Mouse (Mus musculus): ENCODE measurements at regions not wholly inside any gene's neighbourhood (a gene's known extent, or its start where the extent isn't known, plus 50 kb on each side); places are given as distances from the start of the nearest gene placed in this dataset.

DNA sequence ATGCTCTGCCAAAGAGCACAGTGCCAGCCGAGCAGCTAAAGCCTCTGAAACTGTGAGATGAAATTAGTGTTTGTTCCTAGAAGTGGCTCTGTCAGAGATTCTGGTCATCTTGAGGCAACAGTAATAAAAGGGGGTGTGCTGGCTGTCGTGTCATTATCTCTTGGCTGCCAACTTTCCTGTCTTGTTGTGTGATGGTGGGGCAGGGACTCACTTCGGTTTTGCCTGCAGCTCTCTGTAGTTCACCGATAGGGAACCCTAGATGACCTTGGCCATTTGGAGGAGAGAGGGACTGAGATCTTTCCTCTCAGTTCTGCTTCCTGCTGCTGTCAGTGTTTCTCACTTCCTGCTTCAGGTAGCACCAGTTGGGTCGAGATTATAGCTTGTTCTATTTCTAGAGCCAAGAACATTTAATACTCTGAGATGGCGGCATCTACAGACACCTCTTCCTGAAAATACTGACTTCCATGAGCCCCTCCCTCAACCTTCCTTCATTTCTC is 159.8 kb upstream of the Kbtbd8 start:
- DNase-seq (ENCODE audit: low spot score): no peak

DNA sequence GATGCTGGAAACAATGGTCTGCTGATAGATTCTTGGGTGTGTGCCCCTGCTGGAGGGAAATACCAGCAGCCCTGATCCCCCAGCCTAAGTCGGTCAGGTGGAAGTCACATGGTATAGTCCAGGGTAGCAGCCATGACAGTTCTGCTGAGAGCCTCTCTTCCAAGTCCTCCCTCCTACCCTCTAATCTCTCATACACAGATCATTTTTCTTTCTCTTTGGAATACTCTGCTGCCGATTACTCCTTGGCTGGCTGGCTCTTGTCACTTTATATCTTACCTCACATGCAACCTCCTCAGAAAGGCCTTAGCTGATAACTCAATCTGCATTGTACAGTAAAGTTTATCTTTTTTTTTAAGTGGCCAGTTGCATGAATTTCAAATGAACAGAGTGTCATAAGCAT is 162.5 kb upstream of the Kbtbd8 start:
- DNase-seq (ENCODE audit: low spot score): peak; percentile 7

DNA sequence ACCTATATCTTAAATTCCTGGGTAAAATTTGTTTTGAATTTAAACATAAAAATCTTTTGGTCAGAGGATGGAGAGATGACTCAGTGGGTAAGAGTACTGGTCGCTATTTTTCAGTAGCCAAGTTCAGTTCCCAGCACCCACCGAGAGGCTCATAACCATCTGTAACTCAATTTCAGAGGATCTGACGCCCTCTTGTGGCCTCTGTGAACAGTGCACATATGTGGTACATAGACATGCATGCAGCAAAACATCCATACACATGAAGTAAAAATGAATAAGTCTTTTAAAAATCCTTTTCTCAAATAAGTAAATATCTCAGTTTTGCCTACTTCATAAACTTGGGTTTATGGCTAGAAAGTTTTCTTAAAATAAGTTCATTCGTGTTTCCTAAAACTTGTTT is 163.4 kb upstream of the Kbtbd8 start:
- no peak for DNase-seq (ENCODE audit: low spot score)

DNA sequence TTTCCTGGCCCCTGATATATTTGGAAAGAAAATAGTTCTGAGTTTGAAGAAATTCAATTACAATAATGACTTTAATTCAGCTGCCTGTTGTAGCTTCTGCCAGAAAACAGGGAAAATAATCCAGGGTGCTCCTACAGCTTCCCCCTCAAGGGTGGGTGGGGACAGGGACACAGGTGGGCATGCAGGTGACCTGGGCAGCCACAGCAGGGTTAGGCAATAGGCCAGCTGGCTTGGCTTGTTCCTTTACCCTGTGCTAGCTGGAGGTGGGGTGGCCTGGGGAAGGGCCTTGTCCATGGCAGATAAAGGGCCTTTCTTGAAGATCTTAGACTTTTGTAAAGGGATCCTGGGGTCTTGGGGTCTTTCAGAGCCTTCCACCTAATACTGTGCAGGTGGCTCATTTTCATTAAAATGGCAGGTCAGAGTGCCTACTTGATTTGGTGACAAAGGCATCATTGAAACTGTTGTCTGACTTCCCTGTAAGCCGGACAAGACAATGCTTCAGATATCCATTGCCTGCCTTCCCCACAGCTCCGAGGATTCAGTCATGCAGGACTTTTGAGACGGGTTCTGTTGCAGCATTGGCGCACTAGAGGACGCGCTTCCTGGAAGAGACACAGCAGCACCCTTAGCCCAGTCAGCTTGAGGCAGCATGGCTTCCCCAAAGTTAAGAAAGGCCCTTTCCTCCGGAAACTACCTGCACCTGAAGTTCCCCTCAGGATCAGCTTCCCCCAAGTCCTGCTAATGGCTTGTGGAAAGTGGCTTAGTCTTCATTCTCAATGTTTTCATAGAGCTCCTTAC is 164.9 kb upstream of the Kbtbd8 start:
- DNase-seq (ENCODE audit: low spot score): no peak

DNA sequence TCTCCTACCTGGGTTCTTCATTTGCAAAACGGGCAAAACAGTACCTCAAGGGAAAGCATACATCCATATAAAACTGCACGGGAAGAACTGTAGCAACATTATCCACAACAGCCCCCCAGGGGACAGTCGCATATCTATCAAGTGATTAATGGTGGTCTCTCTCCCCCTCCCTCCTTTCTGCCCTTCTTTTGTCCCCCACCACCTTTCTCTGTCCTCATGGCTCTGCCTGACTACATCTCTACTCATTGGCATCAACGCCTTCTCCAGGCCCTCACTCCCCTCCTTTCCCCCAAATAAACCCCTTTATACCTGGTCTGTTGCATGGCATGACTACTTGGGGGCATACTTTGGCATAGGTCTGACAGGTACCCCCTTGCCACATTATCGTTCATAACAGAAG is 166.1 kb upstream of the Kbtbd8 start:
- DNase-seq (ENCODE audit: low spot score): no peak

DNA sequence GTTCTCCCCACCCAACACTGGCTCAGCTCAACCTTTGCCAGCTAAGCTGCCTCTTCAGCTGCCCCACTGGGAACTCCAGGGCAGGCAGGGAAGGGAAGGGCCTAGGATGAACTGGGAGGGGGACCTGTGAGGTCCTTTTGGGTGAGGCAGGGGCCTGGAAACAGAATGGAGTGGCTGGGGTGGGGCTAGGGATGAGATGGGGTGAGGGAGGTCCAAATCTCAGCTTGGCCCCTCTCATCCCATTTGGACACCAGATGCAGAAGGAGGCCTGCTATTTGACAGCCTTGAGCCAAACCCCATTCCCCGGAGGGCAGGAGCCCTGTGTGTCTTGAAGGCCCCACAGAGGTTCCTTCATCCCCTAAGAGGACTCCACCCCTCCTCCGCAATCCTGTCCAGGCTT is 166.7 kb upstream of the Kbtbd8 start:
- DNase-seq (ENCODE audit: low spot score): no peak

DNA sequence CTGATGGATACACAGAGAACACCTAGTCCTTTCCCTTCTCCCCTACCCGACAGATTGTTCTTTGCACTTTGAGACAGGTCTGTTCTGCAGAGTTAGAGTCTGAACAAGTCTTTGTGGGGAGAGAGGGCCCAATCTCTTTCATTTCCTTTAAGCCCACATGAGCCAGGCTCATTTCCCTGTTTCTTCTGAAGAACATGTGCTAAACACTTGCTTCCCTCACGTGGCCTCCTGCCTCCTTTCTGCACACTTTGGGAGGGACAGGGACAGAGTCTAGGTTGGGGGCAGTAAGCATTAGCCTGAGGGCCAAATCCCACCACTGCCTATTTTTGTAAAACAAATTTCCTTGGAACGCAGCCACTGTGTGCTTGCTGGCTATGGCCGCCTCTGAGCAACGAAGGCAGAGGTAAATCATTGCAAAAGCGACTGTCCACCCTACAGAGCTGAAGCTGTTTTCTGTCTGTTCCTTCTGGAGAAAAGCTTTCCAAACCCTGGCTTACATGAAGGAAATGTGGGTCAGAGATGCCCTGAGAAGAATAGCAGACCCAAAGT is 170.6 kb upstream of the Kbtbd8 start:
- no peak for DNase-seq (ENCODE audit: low spot score)

DNA sequence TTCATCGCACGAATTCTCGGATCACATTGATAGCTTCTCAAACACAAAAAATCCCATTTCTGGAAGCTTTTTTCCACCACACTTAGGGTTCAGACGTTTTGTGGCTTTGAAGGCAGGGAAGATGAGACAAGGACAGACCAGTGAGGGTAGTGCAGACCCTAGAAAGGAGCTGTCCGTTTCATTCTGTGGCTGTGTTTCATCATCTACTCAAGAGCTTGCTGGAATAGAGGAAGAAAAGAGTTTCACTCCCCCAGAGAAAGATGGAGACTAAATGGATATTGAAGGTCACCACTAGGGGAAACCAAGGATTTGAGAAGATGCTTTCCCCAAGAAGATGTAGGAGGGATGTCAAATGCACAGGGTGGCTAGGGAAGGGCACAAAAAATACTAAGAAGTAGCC is 171.3 kb upstream of the Kbtbd8 start:
- no peak for DNase-seq (ENCODE audit: low spot score)

DNA sequence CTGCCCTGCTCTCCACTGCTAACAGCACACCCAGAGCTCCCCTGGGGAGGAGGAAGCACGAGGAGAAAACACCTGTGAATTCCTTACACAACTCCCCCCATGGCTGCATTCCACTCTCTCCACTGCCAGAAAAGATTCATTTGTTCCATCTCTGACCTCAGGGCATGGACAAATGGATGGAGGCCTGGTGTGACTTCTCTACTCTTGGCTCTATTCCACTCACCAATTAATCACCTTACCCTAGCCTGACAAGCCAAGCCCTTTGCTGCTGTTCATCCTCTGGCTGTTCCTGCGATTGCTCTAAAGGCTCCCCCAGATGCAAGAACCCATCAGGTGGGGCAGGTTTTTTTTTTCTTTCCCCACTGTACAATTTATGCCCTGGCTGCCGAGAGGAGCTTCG is 172.8 kb upstream of the Kbtbd8 start:
- no peak for DNase-seq (ENCODE audit: low spot score)

DNA sequence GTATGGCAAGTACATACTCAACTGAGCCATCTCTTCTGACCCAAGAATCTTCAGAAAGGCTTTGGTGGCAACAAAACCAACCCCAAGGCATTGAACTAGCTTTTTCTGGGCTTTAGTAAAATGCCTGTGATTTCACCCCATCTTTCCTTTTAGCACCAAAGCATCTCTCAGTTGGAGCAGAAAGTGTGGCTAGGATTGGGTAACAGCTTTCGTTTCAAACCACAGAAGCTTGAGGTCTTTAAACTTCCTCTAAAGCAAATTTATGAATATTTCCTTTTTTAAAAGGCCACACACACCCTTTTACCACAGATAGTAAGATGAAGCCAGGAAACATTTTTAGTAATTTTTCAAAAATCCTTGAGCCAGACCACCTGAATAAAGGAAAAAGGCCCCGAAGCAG is 178.1 kb upstream of the Kbtbd8 start:
- no peak for DNase-seq (ENCODE audit: low spot score)

DNA sequence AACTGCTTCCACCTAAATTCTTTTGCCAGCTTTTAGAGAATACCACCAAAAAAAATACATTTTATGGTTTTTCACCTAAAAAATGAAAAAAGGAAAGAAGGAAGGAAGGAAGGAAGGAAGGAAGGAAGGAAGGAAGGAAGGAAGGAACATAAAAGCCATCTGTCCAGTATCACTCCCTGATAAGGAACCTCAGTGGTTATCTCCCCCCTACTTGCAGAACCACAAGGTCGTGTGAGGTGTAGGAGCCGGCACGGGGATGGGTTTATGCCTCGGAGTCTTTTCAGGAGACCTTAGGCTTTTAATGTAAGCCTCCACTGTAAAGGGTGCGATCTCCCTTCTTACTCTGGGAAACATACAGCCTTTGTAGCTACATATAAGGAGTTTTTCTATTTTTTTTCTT is 180.8 kb upstream of the Kbtbd8 start:
- no peak for DNase-seq (ENCODE audit: low spot score)

DNA sequence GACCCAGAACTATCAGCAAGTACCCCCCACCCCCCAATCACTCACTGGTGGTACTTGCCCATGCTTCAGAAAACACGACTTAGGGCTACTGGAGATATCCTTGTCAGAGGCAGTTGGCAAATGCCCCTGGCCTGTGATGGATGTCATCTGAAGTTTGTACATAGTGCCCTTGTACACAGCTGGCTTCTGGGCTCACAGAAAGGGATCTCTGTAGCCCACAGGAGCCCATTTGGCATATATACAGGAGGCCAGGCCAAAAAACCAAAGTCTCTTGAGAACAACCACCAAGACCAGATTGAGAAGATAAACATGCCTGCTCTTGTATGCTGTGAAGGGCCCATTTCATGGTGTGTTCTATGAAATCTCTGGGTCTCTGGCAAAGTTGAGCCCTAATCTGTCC is 181.3 kb upstream of the Kbtbd8 start:
- no peak for DNase-seq (ENCODE audit: low spot score)

DNA sequence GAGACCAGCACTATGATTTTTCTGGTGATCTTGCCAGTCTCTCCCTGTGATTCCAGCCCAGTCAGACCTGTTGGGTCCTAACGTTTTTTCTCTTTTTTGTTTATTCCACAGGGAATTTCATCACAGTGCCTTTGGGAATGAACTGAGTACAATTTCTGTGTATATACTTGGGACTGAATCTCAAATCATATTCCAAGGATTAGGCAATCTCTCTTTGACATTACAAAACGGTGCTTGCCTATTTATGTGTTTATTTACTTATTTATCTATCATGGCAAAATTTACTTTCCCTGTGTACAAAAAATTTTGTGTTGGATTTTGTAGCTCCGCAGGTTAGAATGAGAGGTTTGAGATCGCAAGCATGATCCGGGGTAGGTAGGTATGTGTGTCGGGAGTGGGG is 189.2 kb upstream of the Kbtbd8 start:
- no peak for DNase-seq (ENCODE audit: low spot score)

DNA sequence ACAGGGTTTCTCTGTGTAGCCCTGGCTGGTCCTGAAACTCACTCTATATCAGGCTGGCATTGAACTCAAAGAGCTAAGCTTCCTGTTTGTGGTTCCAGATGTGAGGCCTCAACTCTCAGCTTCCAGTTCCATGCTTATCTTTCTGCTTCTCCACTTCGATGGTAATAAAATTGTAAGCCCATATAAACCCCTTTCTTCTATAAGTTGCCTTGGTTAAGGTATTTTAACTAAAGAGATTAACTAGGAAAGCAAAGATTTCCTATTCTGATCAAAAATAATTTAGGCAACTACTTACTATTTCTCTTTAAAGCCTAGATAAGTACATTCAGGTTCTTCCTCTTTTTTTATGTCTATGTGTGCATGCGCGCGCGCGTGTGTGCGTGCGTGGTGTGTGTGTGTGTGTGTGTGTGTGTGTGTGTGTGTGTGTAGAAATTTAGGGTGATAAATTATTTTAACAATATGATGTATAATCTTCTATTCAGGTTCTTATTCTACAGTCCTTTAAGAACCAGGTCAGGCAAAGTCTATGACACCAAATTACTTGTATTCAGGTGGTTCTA is 190.3 kb upstream of the Kbtbd8 start:
- no peak for DNase-seq (ENCODE audit: low spot score)

DNA sequence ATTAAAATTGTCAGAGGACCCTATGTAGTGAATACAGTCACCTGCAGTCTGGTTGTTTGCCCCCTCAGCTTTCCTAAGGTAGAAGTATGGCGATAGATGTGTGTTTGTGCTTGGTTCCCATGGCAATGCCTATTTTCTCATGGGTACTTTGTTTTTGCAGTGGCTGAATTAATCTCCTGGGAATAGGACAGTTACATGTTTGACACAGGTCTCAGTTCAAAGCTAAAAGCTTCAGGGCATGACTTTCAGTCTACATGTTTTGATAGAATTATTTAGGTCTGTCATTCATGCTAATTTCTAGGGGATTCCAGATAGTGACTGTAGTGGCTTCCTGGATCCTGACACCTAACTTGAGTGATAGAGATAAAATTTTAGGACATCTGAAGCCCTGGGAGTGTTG is 191.6 kb upstream of the Kbtbd8 start:
- DNase-seq (ENCODE audit: low spot score): no peak

DNA sequence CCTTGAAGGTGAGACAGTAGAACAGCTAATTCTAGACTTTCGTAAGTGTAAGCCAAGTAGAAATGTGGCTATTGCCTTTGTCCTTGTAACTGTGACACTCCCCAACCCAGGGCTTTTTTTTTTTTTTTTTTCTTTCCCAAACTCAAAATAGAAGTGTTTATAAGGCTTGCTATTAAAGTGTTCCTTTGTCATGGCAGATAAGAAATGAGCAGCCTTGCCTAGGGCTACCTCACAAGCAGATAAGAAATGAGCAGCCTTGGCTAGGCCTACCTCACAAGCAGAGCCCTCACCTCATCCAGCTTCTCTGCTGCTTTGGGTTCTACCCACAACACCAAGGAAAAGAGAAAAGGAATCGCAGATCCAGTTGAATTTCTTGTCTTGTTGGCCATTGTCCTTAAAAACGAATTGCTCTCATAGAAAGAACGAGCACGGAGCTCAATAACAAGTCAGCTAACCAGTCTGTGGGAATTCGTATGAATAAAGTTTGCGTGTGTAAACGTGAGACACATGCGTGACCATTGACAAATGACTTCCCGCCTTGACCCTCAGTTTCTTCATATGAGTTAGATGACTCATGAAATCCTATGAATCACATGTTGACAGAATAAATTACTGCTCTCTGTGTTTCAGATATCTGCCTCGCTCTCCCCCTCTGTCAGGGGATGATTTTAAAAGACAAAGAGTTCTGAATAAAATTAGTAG is 192.6 kb upstream of the Kbtbd8 start:
- DNase-seq (ENCODE audit: low spot score): no peak

DNA sequence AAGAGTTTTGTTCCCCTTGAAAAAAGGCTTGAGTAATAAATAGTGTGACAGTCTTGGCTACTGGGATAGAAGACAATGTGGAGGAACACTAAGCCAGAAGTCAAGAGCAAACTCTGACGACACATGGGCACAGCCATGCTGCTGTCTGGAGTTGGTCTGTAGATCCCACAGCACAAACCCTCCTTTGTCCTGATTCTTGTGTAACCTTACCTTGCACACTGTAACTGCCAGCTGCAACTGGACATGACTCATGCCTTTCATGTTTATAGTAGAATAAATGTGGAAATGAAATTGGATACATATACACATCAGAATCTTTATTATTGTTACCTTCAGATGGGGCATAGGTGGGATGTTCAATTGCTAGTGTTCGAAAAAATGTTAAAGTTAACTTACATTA is 195.3 kb upstream of the Kbtbd8 start:
- DNase-seq (ENCODE audit: low spot score): no peak

DNA sequence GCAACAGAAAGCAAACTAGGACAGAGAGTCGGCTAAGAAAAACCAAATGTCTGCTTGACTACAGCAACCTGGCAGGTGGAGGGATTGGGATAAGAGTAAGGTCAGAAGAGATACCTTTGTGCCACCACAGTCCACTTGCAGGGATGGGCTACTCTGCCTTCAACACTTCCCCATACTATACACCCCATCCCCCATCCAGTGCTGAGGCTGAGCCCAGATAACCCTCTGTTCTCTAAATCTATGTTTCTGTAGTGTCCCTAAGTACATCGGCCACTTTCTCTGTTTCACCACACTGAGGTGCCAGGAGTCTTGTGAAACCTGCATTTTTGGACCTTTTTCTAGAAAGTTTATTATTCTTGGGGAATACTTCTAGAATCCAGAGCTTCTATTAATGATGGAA is 196.3 kb upstream of the Kbtbd8 start:
- DNase-seq (ENCODE audit: low spot score): no peak

DNA sequence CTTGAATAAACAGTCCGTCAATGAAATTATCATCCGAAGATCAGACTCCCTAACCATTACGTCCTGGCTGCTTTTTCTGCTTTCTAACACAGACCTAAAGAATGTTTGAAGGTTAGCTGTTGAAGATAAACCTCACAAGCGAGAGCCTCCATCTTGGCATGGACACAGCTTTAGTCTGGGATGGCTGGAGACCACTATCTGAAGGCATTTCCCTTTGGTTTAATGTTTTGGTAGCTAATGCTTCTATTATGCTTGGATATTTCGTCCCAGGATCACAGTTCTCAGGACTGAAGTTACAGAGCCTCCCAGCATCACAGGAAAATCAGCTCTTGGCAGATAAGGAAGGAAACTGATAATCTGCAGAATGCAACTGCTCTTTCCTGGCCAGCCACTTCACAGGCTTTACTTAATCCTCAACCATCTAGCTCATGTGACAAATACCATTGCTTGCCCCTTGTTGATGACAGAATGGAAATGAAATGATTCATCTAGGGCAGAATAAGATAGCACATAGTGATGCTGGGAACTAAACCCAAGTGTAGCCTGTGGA is 197.8 kb upstream of the Kbtbd8 start:
- DNase-seq (ENCODE audit: low spot score): no peak

DNA sequence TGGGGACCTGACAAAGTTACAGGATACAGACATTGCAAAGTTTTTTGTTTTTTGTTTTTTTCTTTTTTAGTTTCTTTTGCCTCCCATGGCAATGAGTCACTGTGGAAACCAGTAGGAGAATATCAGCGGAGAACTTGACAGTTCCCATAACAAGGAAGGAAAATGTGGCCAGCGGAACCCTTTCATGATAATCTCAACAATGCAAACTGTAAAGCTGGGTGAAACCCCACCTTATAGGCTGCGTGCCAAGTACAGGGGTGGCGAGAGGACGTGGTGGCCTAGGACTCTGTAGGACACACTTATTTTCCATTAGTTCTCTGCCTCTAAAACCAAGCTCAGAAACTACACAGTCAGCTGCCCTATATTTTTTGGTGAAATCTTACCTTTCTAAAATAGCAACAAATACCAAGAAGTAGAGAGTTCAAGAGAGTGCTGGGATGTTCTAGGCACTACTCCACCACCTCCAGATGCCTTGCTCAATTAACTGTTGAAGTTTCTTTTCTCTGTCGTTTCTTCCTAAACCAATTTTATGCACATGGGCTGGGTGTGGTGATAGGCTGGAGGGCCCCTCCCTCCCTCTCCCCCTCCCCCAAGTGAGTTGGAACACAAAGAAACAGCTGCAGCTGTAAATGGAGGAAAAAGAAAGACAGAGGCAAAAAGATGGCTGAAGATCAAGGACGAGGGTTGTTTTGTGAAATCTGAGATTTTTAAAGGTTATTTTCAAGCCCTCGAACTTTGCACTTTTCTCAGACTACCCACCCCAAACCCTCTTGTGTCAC is 201.0 kb upstream of the Kbtbd8 start:
- DNase-seq (ENCODE audit: low spot score): no peak

DNA sequence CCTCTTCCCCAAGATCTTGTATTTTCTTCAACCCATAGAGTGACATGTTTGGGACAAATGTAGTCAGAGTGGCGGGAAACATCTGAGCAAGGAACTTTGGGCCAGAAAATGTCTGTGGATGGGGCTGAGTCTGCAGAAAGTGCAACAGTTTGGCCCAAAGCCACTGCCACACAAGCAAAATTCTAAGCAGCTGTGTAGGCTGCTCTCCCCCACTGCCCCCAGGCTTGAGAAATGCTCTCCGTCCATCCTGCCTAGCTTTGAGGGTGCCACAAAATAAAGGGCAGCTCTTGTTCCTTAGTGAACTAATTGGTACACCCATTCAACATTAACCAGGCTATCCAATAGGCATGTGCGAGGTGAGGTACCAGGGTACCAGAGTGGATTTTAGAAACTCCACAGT is 205.2 kb upstream of the Kbtbd8 start:
- DNase-seq (ENCODE audit: low spot score): no peak

DNA sequence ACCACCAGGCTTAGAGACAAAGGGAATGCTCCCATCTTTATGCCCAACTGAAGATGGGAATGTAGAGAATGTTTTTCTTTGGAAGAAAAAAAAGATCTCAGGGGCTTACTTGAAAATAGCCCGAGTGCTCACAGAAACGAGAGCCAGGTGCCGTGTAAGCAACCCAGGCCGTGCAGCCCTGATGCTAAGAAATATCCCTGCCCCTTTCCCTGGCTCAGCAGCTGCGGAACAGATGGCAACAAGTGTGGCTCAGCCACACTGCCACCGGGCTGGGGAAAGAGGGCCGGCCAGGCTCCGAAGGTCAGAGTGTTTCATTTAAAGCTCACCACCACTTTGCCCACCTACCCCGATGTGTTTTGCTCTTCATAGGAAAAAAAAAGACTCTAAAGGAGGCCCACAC is 205.7 kb upstream of the Kbtbd8 start:
- DNase-seq (ENCODE audit: low spot score): no peak
